Mouse (Mus musculus): ENCODE measurements around the gene Scml4. TPM values are rescaled to one million over a fixed set of nuclear protein-coding genes. Genes with fewer than 3 reads are reported as not detected.

Scml4 gene
- polyA plus RNA-seq, 1 experiment from 2014 or later, result 1.4 TPM

GRCm38 (mm10) chr10:42955205-42955604, 95.0 kb downstream of the Scml4 start:
- no peak overlapping the region for H3K4me2 ChIP-seq
- H3K9me3 ChIP-seq, result no peaks in the 10 kb centered on the region
- WGBS, result 93% methylated on average over 3 of the region's 3 CpGs
- H3K4me1 ChIP-seq, result peaks cover 28% of the 10 kb centered on the region
- H3K27me3 ChIP-seq, result peaks cover 35% of the 10 kb centered on the region
- ATAC-seq (ENCODE audit: insufficient number of reproducible peaks, insufficient read depth, low FRiP score, low TSS enrichment, low read depth), result no peak
- H3K4me3 ChIP-seq, result no peak overlapping the region
- H3K27ac ChIP-seq, result no peak overlapping the region
- no peaks in the 10 kb centered on the region for H3K36me3 ChIP-seq
- no peak overlapping the region for H3K9ac ChIP-seq

DNA sequence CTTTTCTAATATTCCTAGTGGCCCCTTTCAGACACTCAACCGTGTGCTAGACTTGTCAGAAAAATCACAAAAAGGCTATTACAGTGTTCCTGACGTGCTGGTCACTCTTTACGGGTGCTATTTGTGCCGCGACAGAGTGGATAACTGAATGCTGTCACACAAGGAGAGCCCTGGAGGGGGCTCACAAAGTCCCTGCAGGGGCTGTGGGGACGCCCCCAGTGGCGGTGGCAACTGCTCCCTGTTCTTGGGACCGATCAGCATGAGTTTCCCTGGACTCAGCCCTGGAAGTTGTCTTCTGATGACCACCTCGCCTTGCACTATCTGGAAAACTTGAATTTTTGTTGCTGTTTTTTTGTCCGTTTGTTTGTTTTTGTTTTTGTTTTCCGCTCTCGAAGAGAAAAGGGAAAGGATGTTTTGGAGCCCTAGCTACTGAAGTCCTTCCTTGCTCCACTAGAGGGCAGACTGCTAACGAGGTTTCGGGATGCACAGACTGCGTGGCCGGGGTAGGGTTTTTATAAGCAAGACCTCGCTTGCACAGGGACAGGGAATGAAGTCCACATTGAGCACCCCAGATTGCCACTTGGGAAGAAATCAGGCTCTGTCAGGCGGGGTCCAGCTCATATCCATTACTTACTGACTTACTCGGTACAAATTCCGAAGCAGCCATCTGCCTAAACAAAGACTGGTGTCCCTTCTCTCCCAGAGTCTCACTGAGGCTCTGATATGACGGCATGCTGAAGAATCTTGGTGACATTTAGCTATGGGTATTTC, 97.9 kb downstream of the Scml4 start:
- Histone ChIP-seq H3K36me3 (no peaks in the 10 kb centered on the region), H3K27ac (no peak overlapping the region), H3K4me3 (peak overlapping the region; percentile 36), H3K4me2 (peak overlapping the region; percentile 62), H3K4me1 (peaks cover 39% of the 10 kb centered on the region), H3K27me3 (peaks cover 37% of the 10 kb centered on the region), H3K9ac (peak overlapping the region; percentile 66), H3K9me3 (no peaks in the 10 kb centered on the region)
- no peak for ATAC-seq (ENCODE audit: insufficient number of reproducible peaks, insufficient read depth, low FRiP score, low TSS enrichment, low read depth)
- WGBS, result 3% methylated on average over 21 of the region's 21 CpGs

DNA sequence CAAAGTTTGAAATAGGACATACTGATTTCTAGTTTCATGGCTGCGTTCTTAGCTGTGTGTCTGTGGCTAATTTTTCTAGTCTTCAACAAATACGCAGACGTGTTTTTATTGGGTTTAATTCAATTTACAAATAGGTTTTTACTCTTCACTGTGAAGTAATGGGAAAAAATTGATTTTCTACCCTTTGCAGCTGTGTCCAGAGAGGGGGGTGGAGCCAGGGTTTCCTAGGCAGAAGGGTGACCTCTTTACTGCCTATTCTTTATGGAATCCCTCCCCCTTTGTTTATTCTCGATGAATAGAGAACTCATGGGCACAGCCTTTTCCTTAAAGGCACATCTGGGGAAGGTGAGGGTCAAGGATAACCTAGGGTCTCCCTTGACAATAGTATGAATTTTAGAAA, 98.5 kb downstream of the Scml4 start:
- Histone ChIP-seq H3K4me3 (peak overlapping the region; percentile 36; the same call in 1 of the 2 replicates), H3K9me3 (no peaks in the 10 kb centered on the region), H3K9ac (no peak overlapping the region), H3K4me2 (peak overlapping the region; percentile 62), H3K27me3 (peaks cover 40% of the 10 kb centered on the region), H3K4me1 (peaks cover 39% of the 10 kb centered on the region), H3K36me3 (no peaks in the 10 kb centered on the region), H3K27ac (no peak overlapping the region)
- WGBS, result 33% methylated on average over 4 of the region's 4 CpGs
- ATAC-seq (ENCODE audit: insufficient number of reproducible peaks, insufficient read depth, low FRiP score, low TSS enrichment, low read depth), result no peak

DNA sequence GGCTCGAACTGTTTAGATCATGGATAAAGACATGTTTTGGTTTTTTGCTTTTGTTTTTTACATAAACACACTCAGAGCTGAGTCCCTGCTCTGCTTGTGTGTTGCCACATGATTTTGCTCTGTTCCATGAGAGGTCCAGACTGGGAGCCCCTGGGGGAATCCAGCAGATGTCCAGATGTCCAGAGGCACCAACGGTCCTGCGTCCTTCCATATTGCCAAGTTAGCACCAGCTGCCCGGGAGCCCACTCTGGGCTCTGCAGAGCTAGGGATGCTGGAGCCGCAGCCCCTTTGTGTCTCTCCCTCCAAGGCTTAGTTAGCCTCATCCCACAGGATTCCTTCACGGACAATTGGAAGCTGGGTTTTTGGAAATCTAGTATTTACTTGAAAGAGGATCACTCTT, 101.6 kb downstream of the Scml4 start:
- Histone ChIP-seq H3K4me3 (no peak overlapping the region), H3K4me1 (peaks cover 39% of the 10 kb centered on the region), H3K36me3 (no peaks in the 10 kb centered on the region), H3K9me3 (no peaks in the 10 kb centered on the region), H3K27ac (peak overlapping the region; percentile 60), H3K27me3 (peaks cover 30% of the 10 kb centered on the region), H3K9ac (no peak overlapping the region), H3K4me2 (peak overlapping the region; percentile 35; the same call in 1 of the 2 replicates)
- no peak for ATAC-seq (ENCODE audit: insufficient number of reproducible peaks, insufficient read depth, low FRiP score, low TSS enrichment, low read depth)
- 24% methylated on average over 6 of the region's 6 CpGs for WGBS

DNA sequence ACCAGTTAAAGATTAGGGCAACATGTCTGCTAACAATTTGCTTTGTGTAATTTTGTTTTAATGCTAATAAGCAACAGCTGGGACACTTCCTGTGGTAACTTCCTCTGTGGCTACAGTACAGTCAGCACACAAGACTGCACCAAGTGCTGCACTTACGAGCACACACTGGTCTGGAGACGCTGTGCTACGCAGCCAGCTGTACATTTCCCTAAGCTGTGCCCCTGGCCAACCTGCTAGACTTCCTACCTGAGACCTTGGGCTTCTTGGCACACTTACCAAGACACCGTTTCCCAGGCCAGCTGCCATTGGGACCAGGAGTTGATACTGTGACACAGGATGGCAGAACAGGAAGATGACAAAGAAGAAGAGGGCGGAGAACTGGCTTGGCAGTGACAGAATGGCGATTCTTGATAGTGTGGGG, 102.0 kb downstream of the Scml4 start:
- Histone ChIP-seq H3K4me2 (peak overlapping the region; percentile 35), H3K4me3 (no peak overlapping the region), H3K4me1 (peaks cover 39% of the 10 kb centered on the region), H3K36me3 (no peaks in the 10 kb centered on the region), H3K27ac (0 out of 2 replicates have a peak overlapping the region, but pooled peaks have one; percentile 34), H3K9me3 (no peaks in the 10 kb centered on the region), H3K27me3 (peaks cover 25% of the 10 kb centered on the region), H3K9ac (no peak overlapping the region)
- 39% methylated on average over 6 of the region's 6 CpGs for WGBS
- ATAC-seq (ENCODE audit: insufficient number of reproducible peaks, insufficient read depth, low FRiP score, low TSS enrichment, low read depth), result no peak

GRCm38 (mm10) chr10:42962655-42963054, 102.5 kb downstream of the Scml4 start:
- WGBS, result 69% methylated on average over 13 of the region's 13 CpGs
- no peak overlapping the region for H3K9ac ChIP-seq
- no peaks in the 10 kb centered on the region for H3K9me3 ChIP-seq
- H3K36me3 ChIP-seq, result no peaks in the 10 kb centered on the region
- 0 out of 2 replicates have a peak overlapping the region, but pooled peaks have one; percentile 34 for H3K27ac ChIP-seq
- peaks cover 35% of the 10 kb centered on the region for H3K4me1 ChIP-seq
- H3K27me3 ChIP-seq, result peaks cover 24% of the 10 kb centered on the region
- no peak overlapping the region for H3K4me3 ChIP-seq
- ATAC-seq (ENCODE audit: insufficient number of reproducible peaks, insufficient read depth, low FRiP score, low TSS enrichment, low read depth), result no peak
- peak overlapping the region; percentile 35 for H3K4me2 ChIP-seq

DNA sequence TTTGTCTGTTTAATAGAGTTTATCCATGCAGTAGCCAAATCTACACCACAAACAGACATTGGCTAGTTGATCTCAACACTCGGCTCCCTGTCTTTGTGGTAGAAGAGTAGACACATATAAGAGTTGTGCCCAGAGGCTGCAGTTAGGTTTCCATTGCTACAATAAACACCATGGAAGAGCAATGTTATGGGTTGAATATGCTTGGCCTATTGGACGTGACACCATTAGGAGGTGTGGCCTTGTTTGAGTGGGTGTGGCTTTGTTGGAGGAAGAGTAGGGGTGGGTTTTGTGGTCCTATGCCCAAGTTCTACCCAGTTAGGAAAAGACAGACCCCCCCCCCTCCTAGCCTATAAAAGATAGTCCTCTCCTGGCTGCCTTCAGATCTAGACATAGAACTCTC, 102.9 kb downstream of the Scml4 start:
- H3K4me1 ChIP-seq, result peaks cover 33% of the 10 kb centered on the region
- ATAC-seq (ENCODE audit: insufficient number of reproducible peaks, insufficient read depth, low FRiP score, low TSS enrichment, low read depth), result no peak
- no peak overlapping the region for H3K9ac ChIP-seq
- H3K4me3 ChIP-seq, result no peak overlapping the region
- H3K4me2 ChIP-seq, result no peak overlapping the region
- H3K9me3 ChIP-seq, result no peaks in the 10 kb centered on the region
- no peak overlapping the region for H3K27ac ChIP-seq
- WGBS, result 89% methylated on average over 2 of the region's 2 CpGs
- peaks cover 24% of the 10 kb centered on the region for H3K27me3 ChIP-seq
- no peaks in the 10 kb centered on the region for H3K36me3 ChIP-seq

- Histone ChIP-seq H3K27me3 (peaks cover 12% of the 10 kb centered on the region; the same call in 1 of the 2 replicates), H3K9me3 (no peaks in the 10 kb centered on the region)
- no peak for ATAC-seq (ENCODE audit: insufficient number of reproducible peaks, insufficient read depth, low FRiP score, low TSS enrichment, low read depth)
Measured at GRCm38 (mm10) chr10:42968332-42968731, 108.2 kb downstream of the Scml4 start.

DNA sequence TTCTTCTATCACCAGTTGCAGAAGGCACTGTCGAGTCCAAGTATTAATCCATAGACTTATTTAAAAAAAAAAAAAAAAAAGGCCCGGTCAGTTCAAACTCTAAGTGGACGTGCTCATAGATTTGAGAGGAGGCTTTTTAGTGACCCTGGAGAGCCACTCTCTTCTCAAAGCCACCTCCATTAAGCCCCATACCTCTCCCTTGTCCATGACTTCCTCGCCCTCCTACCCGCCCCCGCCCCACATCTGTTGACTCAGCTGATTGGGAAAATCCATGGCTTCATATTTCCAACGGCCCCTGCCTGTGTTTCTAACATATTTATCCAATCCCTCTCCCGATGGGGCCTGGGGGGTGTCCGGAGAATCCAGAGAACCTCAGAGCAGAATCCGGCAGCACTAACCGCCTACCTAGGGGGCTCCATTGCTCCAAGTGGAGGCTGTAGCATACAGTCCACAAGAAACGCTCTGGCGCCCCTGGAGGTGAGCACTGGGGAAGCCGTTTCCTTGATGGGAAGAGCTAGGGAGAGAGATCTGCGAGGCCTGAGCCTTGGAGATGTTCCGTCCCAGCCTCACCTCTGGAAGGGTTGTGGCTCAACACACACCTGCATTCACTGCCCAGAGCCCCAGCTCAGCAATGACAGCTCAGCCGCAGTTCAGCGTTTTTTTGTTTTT, 112.5 kb downstream of the Scml4 start:
- no peak overlapping the region for H3K27ac ChIP-seq
- 28% methylated on average over 18 of the region's 18 CpGs for WGBS

More at GRCm38 (mm10) chr10:42968332-42968731, 108.2 kb downstream of the Scml4 start:
- H3K36me3 ChIP-seq, result no peaks in the 10 kb centered on the region
- H3K9ac ChIP-seq, result no peak overlapping the region
- H3K4me1 ChIP-seq, result peaks cover 13% of the 10 kb centered on the region; the same call in 1 of the 2 replicates
- H3K27ac ChIP-seq, result no peak overlapping the region
- H3K4me2 ChIP-seq, result no peak overlapping the region
- 18% methylated on average over 2 of the region's 2 CpGs for WGBS
- H3K4me3 ChIP-seq, result no peak overlapping the region

GRCm38 (mm10) chr10:42973537-42973936, 113.4 kb downstream of the Scml4 start:
- Histone ChIP-seq H3K9ac (no peak overlapping the region), H3K4me3 (no peak overlapping the region), H3K4me1 (peaks cover 15% of the 10 kb centered on the region; the same call in 1 of the 2 replicates), H3K27me3 (peaks cover 12% of the 10 kb centered on the region; the same call in 1 of the 2 replicates), H3K4me2 (no peak overlapping the region), H3K9me3 (no peaks in the 10 kb centered on the region), H3K27ac (no peak overlapping the region), H3K36me3 (no peaks in the 10 kb centered on the region)
- 68% methylated on average over 4 of the region's 4 CpGs for WGBS
- ATAC-seq (ENCODE audit: insufficient number of reproducible peaks, insufficient read depth, low FRiP score, low TSS enrichment, low read depth), result no peak

More for the DNA sequence above, 112.5 kb downstream of the Scml4 start:
- H3K4me3 ChIP-seq, result no peak overlapping the region
- H3K9me3 ChIP-seq, result no peaks in the 10 kb centered on the region
- H3K9ac ChIP-seq, result no peak overlapping the region
- peak; percentile 52; the same call in 1 of the 2 replicates for ATAC-seq (ENCODE audit: insufficient number of reproducible peaks, insufficient read depth, low FRiP score, low TSS enrichment, low read depth)
- peaks cover 18% of the 10 kb centered on the region; the same call in 1 of the 2 replicates for H3K4me1 ChIP-seq
- H3K4me2 ChIP-seq, result peak overlapping the region; percentile 22; the same call in 1 of the 2 replicates
- peaks cover 13% of the 10 kb centered on the region; the same call in 1 of the 2 replicates for H3K27me3 ChIP-seq
- no peaks in the 10 kb centered on the region for H3K36me3 ChIP-seq

GRCm38 (mm10) chr10:42976577-42976976, 116.4 kb downstream of the Scml4 start:
- H3K27ac ChIP-seq, result no peak overlapping the region
- H3K9ac ChIP-seq, result no peak overlapping the region
- peaks cover 9% of the 10 kb centered on the region; the same call in 1 of the 2 replicates for H3K27me3 ChIP-seq
- H3K4me2 ChIP-seq, result no peak overlapping the region
- H3K36me3 ChIP-seq, result no peaks in the 10 kb centered on the region
- H3K4me1 ChIP-seq, result peaks cover 9% of the 10 kb centered on the region; the same call in 1 of the 2 replicates
- no peak overlapping the region for H3K4me3 ChIP-seq
- ATAC-seq (ENCODE audit: insufficient number of reproducible peaks, insufficient read depth, low FRiP score, low TSS enrichment, low read depth), result no peak
- no peaks in the 10 kb centered on the region for H3K9me3 ChIP-seq
- 81% methylated on average over 6 of the region's 6 CpGs for WGBS
